Mouse (Mus musculus): Measurements from ENCODE around the gene Hspbp1. TPM values are rescaled to one million over a fixed set of nuclear protein-coding genes. Genes with fewer than 3 reads are reported as not detected.

Hspbp1 gene
- polyA plus RNA-seq, 1 experiment: 24.7 TPM

DNA sequence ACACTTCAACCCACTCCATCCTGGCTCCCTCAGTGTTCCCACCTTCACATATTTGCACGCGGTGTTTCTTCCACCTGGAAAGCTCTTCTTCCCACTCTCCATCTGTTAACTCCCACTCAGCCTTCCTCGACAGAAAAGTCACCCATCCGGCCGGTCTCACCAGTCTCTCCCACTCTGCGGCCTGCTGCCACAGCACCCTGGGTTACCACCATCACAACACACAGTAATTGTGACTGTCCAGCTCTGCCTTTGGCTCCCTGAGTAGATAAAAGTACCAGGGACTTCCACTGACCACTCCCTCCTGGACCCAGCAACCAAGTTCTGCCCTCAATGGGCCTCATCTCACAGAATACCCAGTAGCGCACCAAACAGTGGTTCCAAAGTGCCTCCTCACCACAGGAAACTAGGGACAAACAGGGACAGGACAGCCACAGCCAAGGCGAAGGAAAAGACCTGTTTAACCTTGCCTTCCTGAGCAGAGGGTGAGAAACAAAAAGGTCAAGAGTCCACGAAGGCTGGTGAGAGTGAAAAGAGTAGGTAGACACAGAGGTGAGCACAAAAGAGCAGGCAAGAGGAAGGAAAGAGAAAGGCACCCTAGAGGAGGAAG, 27.2 kb downstream of the Hspbp1 start:
- H3K27ac ChIP-seq (ENCODE audit: insufficient read depth, low read depth, low read length): peak overlapping the region; percentile 75
- TF ChIP-seq CTCF (IDR thresholded peaks at IDR 0.05; ENCODE audit: low read depth, low read length): no peak
- TF ChIP-seq POLR2A (IDR thresholded peaks at IDR 0.05; ENCODE audit: borderline replicate concordance, low read depth, low read length): no peak
- H3K4me1 ChIP-seq (ENCODE audit: control insufficient read depth, insufficient read depth, low read length): peaks cover 29% of the 10 kb centered on the region
- H3K4me3 ChIP-seq (ENCODE audit: insufficient read depth, low read length): peak overlapping the region; percentile 96

DNA sequence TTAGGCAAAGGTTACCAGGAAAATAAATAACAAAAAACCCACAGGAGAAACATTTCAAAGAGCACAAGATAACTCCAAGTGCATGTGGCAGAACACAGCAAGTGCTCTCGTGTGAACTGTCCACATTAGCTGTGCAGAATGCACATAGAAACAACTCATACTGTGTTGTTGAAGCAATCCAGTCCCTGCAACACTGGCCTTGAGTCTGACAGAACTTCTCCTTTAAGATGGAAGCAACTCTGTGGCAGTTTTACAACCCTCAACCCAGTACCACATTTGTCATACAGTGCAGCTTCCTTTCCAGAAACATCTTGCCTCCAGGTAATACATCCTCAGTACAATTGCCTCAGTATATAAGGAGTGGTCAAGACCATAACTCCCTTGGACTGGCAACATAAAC, 28.1 kb downstream of the Hspbp1 start:
- Histone ChIP-seq H3K4me3 (ENCODE audit: insufficient read depth, low read length) (peak overlapping the region; percentile 96), H3K4me1 (ENCODE audit: control insufficient read depth, insufficient read depth, low read length) (peaks cover 37% of the 10 kb centered on the region), H3K27ac (ENCODE audit: insufficient read depth, low read depth, low read length) (peak overlapping the region; percentile 24)
- TF ChIP-seq CTCF (IDR thresholded peaks at IDR 0.05; ENCODE audit: low read depth, low read length): no peak
- no peak for TF ChIP-seq POLR2A (IDR thresholded peaks at IDR 0.05; ENCODE audit: borderline replicate concordance, low read depth, low read length)

DNA sequence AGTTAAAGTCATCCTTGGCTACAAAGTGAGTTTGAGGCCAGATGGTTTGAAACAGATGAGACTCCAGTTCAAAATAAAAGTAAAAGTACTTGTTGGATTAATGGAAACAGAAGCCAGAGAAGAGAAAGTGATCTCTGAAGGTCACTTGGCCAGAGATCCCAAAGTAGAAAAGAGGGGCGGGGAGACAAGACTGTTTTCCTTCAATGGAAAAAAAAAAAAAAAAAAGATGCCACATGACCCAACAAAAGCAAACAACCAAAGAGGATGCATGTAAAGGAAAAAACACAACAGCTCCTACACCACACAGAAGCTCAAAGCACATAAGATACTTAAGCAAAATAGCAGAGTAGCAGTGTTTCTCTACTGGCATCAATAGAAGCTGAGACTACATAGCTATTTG, 29.0 kb downstream of the Hspbp1 start:
- Histone ChIP-seq H3K27ac (ENCODE audit: insufficient read depth, low read depth, low read length) (peak overlapping the region; percentile 98), H3K4me3 (ENCODE audit: insufficient read depth, low read length) (peak overlapping the region; percentile 24; the same call in 1 of the 2 replicates), H3K4me1 (ENCODE audit: control insufficient read depth, insufficient read depth, low read length) (peaks cover 44% of the 10 kb centered on the region)
- TF ChIP-seq CTCF (IDR thresholded peaks at IDR 0.05; ENCODE audit: low read depth, low read length): no peak

DNA sequence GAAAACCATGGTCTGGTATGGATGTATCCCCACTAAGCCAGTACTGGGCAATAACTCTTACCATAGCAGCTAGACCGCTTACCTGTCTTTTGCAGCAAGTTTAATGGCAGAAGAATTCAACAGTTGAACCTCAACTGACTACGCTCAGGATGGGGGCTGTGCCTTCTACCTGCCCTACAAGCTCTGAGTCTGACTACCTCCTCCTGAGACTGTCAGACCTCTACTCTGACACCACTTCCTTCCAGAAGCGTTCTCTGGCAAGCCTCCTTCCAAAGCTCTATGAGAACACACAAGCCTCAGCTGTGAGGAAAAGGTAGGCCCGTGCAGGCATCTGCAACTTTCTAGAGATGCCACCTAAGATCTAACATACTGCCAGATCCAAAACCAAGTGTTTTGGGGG, 29.5 kb downstream of the Hspbp1 start:
- H3K4me1 ChIP-seq (ENCODE audit: control insufficient read depth, insufficient read depth, low read length): peaks cover 44% of the 10 kb centered on the region
- peak overlapping the region; percentile 24 for H3K4me3 ChIP-seq (ENCODE audit: insufficient read depth, low read length)
- TF ChIP-seq CTCF (IDR thresholded peaks at IDR 0.05; ENCODE audit: low read depth, low read length): no peak
- no peak for TF ChIP-seq POLR2A (IDR thresholded peaks at IDR 0.05; ENCODE audit: borderline replicate concordance, low read depth, low read length)
- peak overlapping the region; percentile 98 for H3K27ac ChIP-seq (ENCODE audit: insufficient read depth, low read depth, low read length)

DNA sequence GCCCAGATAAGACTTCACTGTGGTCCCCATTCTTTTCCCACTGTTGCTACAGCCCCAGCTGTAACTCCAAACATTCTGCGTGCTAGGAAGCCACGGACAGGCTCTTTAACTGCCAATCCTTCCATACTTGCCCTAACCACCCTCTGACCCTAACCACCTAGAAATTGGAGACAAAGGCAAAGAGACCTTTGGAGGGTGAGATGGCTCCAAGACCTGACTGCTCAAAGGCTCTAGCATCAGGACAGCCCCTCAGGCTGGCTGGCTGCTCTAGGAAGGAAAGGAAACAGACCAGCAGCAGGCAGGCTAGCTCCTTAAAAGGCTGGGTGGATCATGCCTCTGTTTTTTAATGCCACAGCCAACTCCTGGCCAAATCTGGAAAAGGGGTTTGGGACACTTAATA, 30.6 kb downstream of the Hspbp1 start:
- peak overlapping the region; percentile 49 for H3K4me3 ChIP-seq (ENCODE audit: insufficient read depth, low read length)
- H3K4me1 ChIP-seq (ENCODE audit: control insufficient read depth, insufficient read depth, low read length): peaks cover 41% of the 10 kb centered on the region
- H3K27ac ChIP-seq (ENCODE audit: insufficient read depth, low read depth, low read length): peak overlapping the region; percentile 98
- no peak for TF ChIP-seq CTCF (IDR thresholded peaks at IDR 0.05; ENCODE audit: low read depth, low read length)

DNA sequence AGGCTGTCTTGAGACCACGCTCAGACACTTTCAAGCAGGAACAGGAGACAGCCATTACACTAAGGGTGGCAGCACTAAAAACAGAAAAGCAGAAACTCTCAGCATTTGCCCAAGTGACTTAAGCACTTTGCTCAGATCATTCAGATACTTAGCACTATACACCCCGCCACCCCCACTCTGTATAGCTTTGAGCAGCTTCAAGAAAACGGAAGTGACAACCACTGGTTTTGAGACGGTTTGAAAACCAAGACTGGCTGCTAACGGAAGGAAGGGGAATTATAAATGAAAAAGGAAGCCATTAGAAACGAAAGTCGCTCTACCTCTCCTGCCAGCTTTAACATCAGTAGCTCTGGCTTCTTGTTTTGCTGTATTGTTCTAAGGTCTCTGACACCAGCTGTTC, 31.1 kb downstream of the Hspbp1 start:
- TF ChIP-seq CTCF (IDR thresholded peaks at IDR 0.05; ENCODE audit: low read depth, low read length) (no peak), POLR2A (IDR thresholded peaks at IDR 0.05; ENCODE audit: borderline replicate concordance, low read depth, low read length) (no peak)
- Histone ChIP-seq H3K4me3 (ENCODE audit: insufficient read depth, low read length) (peak overlapping the region; percentile 49), H3K4me1 (ENCODE audit: control insufficient read depth, insufficient read depth, low read length) (peaks cover 41% of the 10 kb centered on the region), H3K27ac (ENCODE audit: insufficient read depth, low read depth, low read length) (peak overlapping the region; percentile 98)

DNA sequence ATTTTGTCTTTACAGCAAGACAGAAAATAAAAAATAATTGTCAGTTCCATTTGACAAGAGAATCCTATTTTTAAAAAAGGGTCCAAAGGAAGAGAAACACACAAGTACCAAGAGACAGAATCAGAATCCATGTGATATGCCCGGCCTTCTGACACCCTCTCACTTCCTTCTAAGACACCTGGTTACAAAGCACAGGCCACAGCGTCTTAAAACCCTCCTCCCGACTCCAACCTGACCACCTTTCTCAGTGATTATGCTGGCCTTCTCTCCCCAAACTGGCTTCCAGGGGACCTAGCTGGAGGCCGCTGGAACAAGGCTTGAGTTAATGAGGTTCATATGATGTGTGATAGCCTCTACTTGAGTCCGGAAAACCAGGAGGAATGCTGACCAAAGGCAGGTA, 31.5 kb downstream of the Hspbp1 start:
- Histone ChIP-seq H3K4me1 (ENCODE audit: control insufficient read depth, insufficient read depth, low read length) (peaks cover 44% of the 10 kb centered on the region), H3K27ac (ENCODE audit: insufficient read depth, low read depth, low read length) (peak overlapping the region; percentile 98), H3K4me3 (ENCODE audit: insufficient read depth, low read length) (peak overlapping the region; percentile 45)
- TF ChIP-seq CTCF (IDR thresholded peaks at IDR 0.05; ENCODE audit: low read depth, low read length): no peak
- TF ChIP-seq POLR2A (IDR thresholded peaks at IDR 0.05; ENCODE audit: borderline replicate concordance, low read depth, low read length): no peak

DNA sequence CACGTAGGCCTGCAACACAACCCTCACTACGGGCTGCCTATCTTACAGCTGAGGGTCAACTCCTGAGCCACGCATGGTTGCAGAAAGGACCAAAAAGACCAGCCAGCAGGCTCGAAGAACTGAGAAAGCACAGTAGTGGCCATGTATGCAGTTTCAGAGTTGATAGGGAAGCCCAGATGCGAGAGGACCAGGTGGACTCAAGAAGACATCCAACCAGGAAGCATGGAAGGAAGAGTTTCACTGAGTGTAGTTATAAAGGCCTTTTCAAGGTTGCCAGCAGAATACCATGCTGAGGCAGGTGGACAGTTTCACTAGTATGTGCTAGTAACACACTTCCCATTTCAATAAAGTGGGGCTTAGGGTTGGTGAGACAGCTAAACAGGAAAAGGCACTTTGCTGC, 32.1 kb downstream of the Hspbp1 start:
- H3K4me3 ChIP-seq (ENCODE audit: insufficient read depth, low read length): peak overlapping the region; percentile 18
- peak overlapping the region; percentile 98 for H3K27ac ChIP-seq (ENCODE audit: insufficient read depth, low read depth, low read length)
- TF ChIP-seq POLR2A (IDR thresholded peaks at IDR 0.05; ENCODE audit: borderline replicate concordance, low read depth, low read length) (no peak), CTCF (IDR thresholded peaks at IDR 0.05; ENCODE audit: low read depth, low read length) (no peak)
- peaks cover 51% of the 10 kb centered on the region for H3K4me1 ChIP-seq (ENCODE audit: control insufficient read depth, insufficient read depth, low read length)

DNA sequence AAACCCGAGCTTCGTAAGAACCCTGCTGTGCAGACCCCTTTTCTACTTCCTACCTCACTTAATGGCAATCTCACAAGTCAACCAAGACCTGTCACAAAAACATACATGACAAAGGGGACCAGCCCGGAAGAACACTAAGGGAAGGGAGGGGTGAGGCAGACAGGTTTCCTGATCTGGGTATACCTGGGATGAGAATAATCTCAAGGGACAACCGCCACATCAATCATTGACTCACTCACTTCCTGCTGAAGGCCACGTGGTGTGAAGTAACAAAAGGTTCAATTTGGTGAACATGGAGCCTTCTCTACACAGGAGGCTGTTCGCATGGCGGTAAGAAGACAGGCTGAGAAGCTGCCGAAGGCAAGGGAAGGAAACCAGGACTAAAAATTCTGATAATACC, 33.3 kb downstream of the Hspbp1 start:
- Histone ChIP-seq H3K4me3 (ENCODE audit: insufficient read depth, low read length) (no peak overlapping the region), H3K4me1 (ENCODE audit: control insufficient read depth, insufficient read depth, low read length) (peaks cover 56% of the 10 kb centered on the region), H3K27ac (ENCODE audit: insufficient read depth, low read depth, low read length) (no peak overlapping the region)
- TF ChIP-seq POLR2A (IDR thresholded peaks at IDR 0.05; ENCODE audit: borderline replicate concordance, low read depth, low read length) (no peak), CTCF (IDR thresholded peaks at IDR 0.05; ENCODE audit: low read depth, low read length) (no peak)

DNA sequence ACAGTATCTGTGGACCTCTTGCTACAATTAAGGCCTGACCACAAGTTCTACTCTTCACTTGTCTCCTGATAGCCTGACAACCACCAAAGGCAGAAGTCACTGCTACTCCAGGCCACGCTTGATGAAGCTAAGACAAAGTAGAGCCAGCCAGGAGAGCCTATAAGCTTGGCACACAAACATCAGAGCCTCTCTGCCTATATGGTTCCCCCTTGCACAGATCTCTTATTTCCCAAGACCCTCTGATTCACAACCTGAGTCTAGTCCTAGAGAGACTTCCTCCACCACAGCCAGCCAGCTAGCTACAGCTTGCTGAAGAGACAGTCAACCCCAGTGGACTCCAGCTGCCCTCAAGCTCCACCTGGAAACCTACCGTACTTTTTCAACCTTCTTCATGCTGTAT, 36.9 kb downstream of the Hspbp1 start:
- TF ChIP-seq POLR2A (IDR thresholded peaks at IDR 0.05; ENCODE audit: borderline replicate concordance, low read depth, low read length) (no peak), CTCF (IDR thresholded peaks at IDR 0.05; ENCODE audit: low read depth, low read length) (no peak)
- Histone ChIP-seq H3K27ac (ENCODE audit: insufficient read depth, low read depth, low read length) (no peak overlapping the region), H3K4me3 (ENCODE audit: insufficient read depth, low read length) (no peak overlapping the region), H3K4me1 (ENCODE audit: control insufficient read depth, insufficient read depth, low read length) (peaks cover 37% of the 10 kb centered on the region)

DNA sequence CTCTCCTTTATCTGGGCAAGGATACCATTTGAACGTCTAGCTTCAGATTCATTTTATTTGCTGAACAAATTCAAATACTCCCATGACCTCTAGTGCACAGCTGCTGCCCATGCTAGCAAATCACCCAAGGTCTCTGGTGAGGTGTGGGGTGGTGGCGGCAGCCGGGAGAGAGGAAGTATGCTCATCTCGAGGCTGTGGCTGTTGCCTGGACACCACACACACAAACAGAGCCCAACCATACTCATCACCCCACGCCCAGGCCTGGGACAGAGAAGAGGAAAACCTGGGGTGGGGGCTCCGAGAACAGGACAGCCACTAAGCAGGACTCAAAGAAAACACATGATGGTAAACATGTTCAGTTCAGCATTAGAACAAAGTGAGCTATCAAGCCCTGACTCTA, 37.6 kb downstream of the Hspbp1 start:
- H3K4me1 ChIP-seq (ENCODE audit: control insufficient read depth, insufficient read depth, low read length): peaks cover 30% of the 10 kb centered on the region
- H3K27ac ChIP-seq (ENCODE audit: insufficient read depth, low read depth, low read length): no peak overlapping the region
- TF ChIP-seq POLR2A (IDR thresholded peaks at IDR 0.05; ENCODE audit: borderline replicate concordance, low read depth, low read length) (no peak), CTCF (IDR thresholded peaks at IDR 0.05; ENCODE audit: low read depth, low read length) (no peak)
- no peak overlapping the region for H3K4me3 ChIP-seq (ENCODE audit: insufficient read depth, low read length)
